Mouse (Mus musculus) bone marrow macrophage, adult 2 months (primary cell): ENCODE measurements around the gene Hdlbp.

ENCODE experiments used
- CTCF ChIP-seq: IDR thresholded peaks from 2 replicates; pipeline ENCODE4 v1.5.1; 2012; ENCODE audit warnings: low read depth, mild to moderate bottlenecking, low read length, moderate library complexity
- POLR2A ChIP-seq: IDR thresholded peaks from 2 replicates; pipeline ENCODE4 v1.6.1; 2012; ENCODE audit warnings: mild to moderate bottlenecking, low read depth, low read length, borderline replicate concordance

DNA sequence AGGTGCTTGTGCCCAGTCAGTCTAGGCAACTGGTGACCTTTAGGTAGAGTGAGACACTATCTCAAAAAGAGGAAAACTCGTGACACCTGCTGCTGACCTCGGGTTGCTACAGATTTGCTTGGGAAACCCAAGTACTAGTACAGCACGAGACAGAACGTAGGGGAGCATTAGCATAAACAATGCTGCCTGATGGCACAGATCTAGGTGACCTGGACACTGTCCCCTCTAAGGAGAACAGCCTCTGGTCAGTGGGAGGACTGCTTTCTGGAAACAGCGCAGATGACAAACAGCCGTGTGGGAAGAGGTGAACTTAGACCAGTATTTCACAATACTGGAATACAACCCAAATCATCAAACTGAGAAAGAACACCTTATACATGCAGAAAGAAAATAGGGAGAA, 46.5 kb downstream of the Hdlbp start:
- TF ChIP-seq POLR2A (no peak), CTCF (no peak)
